In genomic region chr19:7493352-7494186, GRCm38 (mm10) we compare ENCODE assay signal across 8 mouse cellular contexts. TPM values are rescaled to one million over a fixed set of nuclear protein-coding genes. Genes with fewer than 3 reads are reported as not detected.
DNase-seq lines count a peak whose midpoint lies in the region; ATAC-seq and TF ChIP-seq lines count a peak whose summit lies in the region.

Atl3 (plus strand) TSS chr19:7494040.

- H3K36me3 ChIP-seq in testis, adult 2 months (ENCODE audit: control insufficient read depth, insufficient read depth, low read length), result no peaks in the 10 kb centered on the region
- H3K36me3 ChIP-seq in midbrain, embryonic 14.5 days (ENCODE audit: control insufficient read depth, insufficient read depth, low read length), result no peaks in the 10 kb centered on the region

- 0 out of 2 replicates have a peak, but pooled peaks have one; percentile 26 for ATAC-seq in cerebellum, adult (ENCODE audit: insufficient number of reproducible peaks, low FRiP score, low TSS enrichment)
- ATAC-seq in midbrain, embryonic 14.5 days (ENCODE audit: low FRiP score, low TSS enrichment), result no peak

- no peaks in the 10 kb centered on the region for H3K9me3 ChIP-seq in midbrain, embryonic 14.5 days (ENCODE audit: control insufficient read depth, low read length)

- TF ChIP-seq CTCF in testis, adult 2 months (IDR thresholded peaks at IDR 0.05; ENCODE audit: control insufficient read depth, insufficient read depth, insufficient replicate concordance, low read depth, low read length), result no peak

- H3K27ac ChIP-seq in testis, adult 2 months (ENCODE audit: control insufficient read depth, insufficient read depth, low read depth, low read length), result peak within 1 kb of the TSS; percentile 94
- H3K27ac ChIP-seq in midbrain, embryonic 14.5 days (replicated peaks; ENCODE audit: low read depth, low read length), result peak within 1 kb of the TSS; percentile 95

- peak within 1 kb of the TSS; percentile 83 for H3K9ac ChIP-seq in midbrain, embryonic 14.5 days (replicated peaks; ENCODE audit: low read length)

- TF ChIP-seq POLR2A in testis, adult 2 months (IDR thresholded peaks at IDR 0.05; ENCODE audit: control insufficient read depth, low read depth, low read length), result no peak

- no peak for DNase-seq in cerebellum, postnatal 4 days (ENCODE audit: low spot score in 2 of 2)
- no peak for DNase-seq in testis, postnatal 10 days (ENCODE audit: low spot score)
- no peak for DNase-seq in heart, adult 8-10 months (ENCODE audit: low spot score)
- no peak for DNase-seq in layer of hippocampus, postnatal 25 days (ENCODE audit: extremely low spot score in 1 of 2, low spot score in 1 of 2)
- DNase-seq in midbrain, embryonic 14.5 days, result no peak
- no peak for DNase-seq in T-cell, adult 2 months (ENCODE audit: low spot score)

- H3K4me2 ChIP-seq in midbrain, embryonic 14.5 days (ENCODE audit: low read length), result peak within 1 kb of the TSS; percentile 69

- H3K4me1 ChIP-seq in testis, adult 2 months (ENCODE audit: control insufficient read depth, insufficient read depth, low read length), result peaks cover 2% of the 10 kb centered on the region; the same call in 1 of the 2 replicates
- H3K4me1 ChIP-seq in midbrain, embryonic 14.5 days (ENCODE audit: control insufficient read depth, insufficient read depth, low read length), result peaks cover 2% of the 10 kb centered on the region; the same call in 1 of the 2 replicates

- H3K4me3 ChIP-seq in testis, adult 2 months (ENCODE audit: control insufficient read depth, low read depth, low read length), result peak within 1 kb of the TSS; percentile 87
- H3K4me3 ChIP-seq in midbrain, embryonic 14.5 days (replicated peaks; ENCODE audit: low read depth, low read length), result peak within 1 kb of the TSS; percentile 68

- WGBS in midbrain, embryonic 14.5 days, result 31% methylated on average over 31 of the region's 31 CpGs

- no peaks in the 10 kb centered on the region for H3K27me3 ChIP-seq in testis, adult 2 months (ENCODE audit: control insufficient read depth, insufficient read depth, low read length)
- no peaks in the 10 kb centered on the region for H3K27me3 ChIP-seq in midbrain, embryonic 14.5 days (ENCODE audit: control insufficient read depth, insufficient read depth, low read length)

RNA-seq across cellular contexts. Expression of gene Atl3, which starts in this region (rescaled TPM):
- 188 and 193 TPM in 2 replicates for polyA plus RNA-seq in testis, adult 2 months (2012; rRNA removed)
- 10 to 100 TPM; 10.2 to 13.2 (median 12.8) TPM for total RNA-seq in heart, adult 8-10 months (2022)
- total RNA-seq in layer of hippocampus, postnatal 25 days (2021), result 10 to 100 TPM; 20.4 to 22.1 TPM
- 5.9 and 6.8 TPM in 2 replicates for polyA plus RNA-seq in midbrain, embryonic 14.5 days (2014; fragmentation: Nextera tagmentation; extraction: Ambion mirVana)

Comparison
In these comparisons a context has a peak if more than half of its experiments do, and no peak if none do; other contexts are left out.
1. RNA of gene Atl3 (polyA plus RNA-seq): 188 to 193 TPM in testis, adult 2 months; 5.9 to 6.8 TPM in midbrain, embryonic 14.5 days; every median in the first group is over 10 times any median in the second.